Mouse (Mus musculus): Measurements from ENCODE around the gene Rars.

- TF ChIP-seq CTCF (IDR thresholded peaks at IDR 0.05; ENCODE audit: extremely low read depth, insufficient read depth, low read length): no peak
- no peak for TF ChIP-seq POLR2A (IDR thresholded peaks at IDR 0.05; ENCODE audit: extremely low read depth, insufficient read depth, low read length)
Measured at GRCm38 (mm10) chr11:35877651-35878558, 43.6 kb upstream of the Rars start.
